Mouse (Mus musculus): ENCODE measurements at regions not wholly inside any gene's neighbourhood (a gene's known extent, or its start where the extent isn't known, plus 50 kb on each side); places are given as distances from the start of the nearest gene placed in this dataset.

- TF ChIP-seq CTCF (IDR thresholded peaks at IDR 0.05): no peak
- TF ChIP-seq EP300 (IDR thresholded peaks at IDR 0.05): no peak
Observed at GRCm38 (mm10) chr11:31779267-31779666, 92.7 kb upstream of the Cpeb4 start.

Data from lung, postnatal 0 days (tissue).